Mouse (Mus musculus) liver, embryonic 14.5 days (tissue): ENCODE measurements around the gene Paqr4. TPM values are rescaled to one million over a fixed set of nuclear protein-coding genes. Genes with fewer than 3 reads are reported as not detected.
A peak's percentile ranks its signal among the peaks of the same experiment; 100 is the strongest.

ENCODE experiments used
- ATAC-seq: fragments of 200-750 bp; cut with Nextera tagmentation; 2 replicates; pipeline ENCODE4 v1.8.0; 2017; ENCODE audit warnings: moderate number of reproducible peaks, mild to moderate bottlenecking, moderate library complexity; ENCODE audit not compliant: insufficient read depth
- DNase-seq, 3 experiments: peaks; one replicate each; pipeline ENCODE4 v3.0.0-alpha.2; 2012 to 2013; ENCODE audit warnings: low read depth in 3 of 3, low spot score in 3 of 3
- H3K27ac ChIP-seq: fragments of 300-500 bp; sonication (generic); 2 replicates; pipeline ENCODE4 v1.5.1; 2014; ENCODE audit warnings: moderate library complexity, mild to moderate bottlenecking, control low read depth, inconsistent platforms
- H3K27me3 ChIP-seq: fragments of 300-500 bp; sonication (generic); 2 replicates; pipeline ENCODE4 v1.6.1; 2014; ENCODE audit warnings: mild to moderate bottlenecking, low read length, moderate library complexity; ENCODE audit not compliant: control insufficient read depth, insufficient read depth
- H3K36me3 ChIP-seq: fragments of 300-500 bp; sonication (generic); replicated peaks from 2 replicates; pipeline ENCODE4 v1.6.1; 2014; ENCODE audit warnings: low read depth; ENCODE audit not compliant: control insufficient read depth, insufficient read depth
- H3K4me1 ChIP-seq, 2 experiments: fragments of 200-500 bp in 1 of 2; fragments of 300-500 bp in 1 of 2; sonication (generic) in 1 of 2; replicated peaks; 2 replicates each; pipeline ENCODE4 v1.6.1; 2012 to 2014; ENCODE audit warnings: antibody characterized with exemption in 1 of 2, inconsistent platforms in 1 of 2, low read length in 1 of 2; ENCODE audit not compliant: control insufficient read depth in 2 of 2, insufficient read depth in 2 of 2
- H3K4me2 ChIP-seq: fragments of 300-500 bp; sonication (generic); 2 replicates; pipeline ENCODE4 v1.6.1; 2014; ENCODE audit warnings: low read depth, mild to moderate bottlenecking, control low read depth, moderate library complexity
- H3K4me3 ChIP-seq, 2 experiments: fragments of 200-500 bp in 1 of 2; fragments of 300-500 bp in 1 of 2; sonication (generic) in 1 of 2; 2 replicates each; pipeline ENCODE4 v1.5.1; 2012 to 2014; ENCODE audit warnings: low read depth in 2 of 2, low read length in 2 of 2, mild to moderate bottlenecking in 2 of 2, control low read depth in 1 of 2, inconsistent platforms in 1 of 2, moderate library complexity in 1 of 2; ENCODE audit not compliant: insufficient read depth in 1 of 2
- H3K9ac ChIP-seq: fragments of 300-500 bp; sonication (generic); replicated peaks from 2 replicates; pipeline ENCODE4 v1.6.1; 2014; ENCODE audit warnings: mild to moderate bottlenecking, control low read depth, moderate library complexity
- H3K9me3 ChIP-seq: fragments of 300-500 bp; sonication (generic); 2 replicates; pipeline ENCODE4 v1.6.1; 2016; ENCODE audit warnings: low read length, mixed read lengths; ENCODE audit not compliant: control insufficient read depth
- CTCF ChIP-seq: IDR thresholded peaks from 2 replicates; pipeline ENCODE4 v1.5.1; 2016; ENCODE audit warnings: antibody characterized with exemption, low read depth, control low read depth
- EP300 ChIP-seq: IDR thresholded peaks from 2 replicates; pipeline ENCODE4 v1.6.1; 2016; ENCODE audit warnings: antibody characterized with exemption, low read depth
- WGBS: fragments of 180-500 bp; shearing (Covaris S2); extraction: QIAGEN DNeasy Blood & Tissue Kit; methylation state at CpG from one replicate; pipeline ENCODE4 v1.1.7; 2014; ENCODE audit not compliant: insufficient replicate concordance; 5-methylcytosine and 5-hydroxymethylcytosine counted together
- polyA plus RNA-seq, 2 experiments: library from polyadenylated mRNA; depleted of rRNA in 1 of 2; stranded (reverse) in 1 of 2; unstranded in 1 of 2; fragments of >200 nt; fragmentation: Nextera tagmentation in 1 of 2; extraction: Ambion mirVana in 1 of 2; gene quantifications; 2 replicates each; pipeline versions ENCODE4 v1.2.1 to v1.2.3; 2012 to 2014

The Paqr4 gene
- polyA plus RNA-seq, 2 experiments, result 3.6 to 6.4 TPM

- Histone ChIP-seq H3K4me3 (no peak overlapping the region), H3K27ac (no peak overlapping the region), H3K36me3 (no peaks in the 10 kb centered on the region), H3K9me3 (no peaks in the 10 kb centered on the region), H3K4me2 (no peak overlapping the region), H3K4me1 (peaks cover 0 to 3% of the 10 kb centered on the region in 2 experiments; a peak in 1 of 4 replicates), H3K9ac (no peak overlapping the region), H3K27me3 (peaks cover 54% of the 10 kb centered on the region)
- ATAC-seq (no peak), DNase-seq (no peak)
- TF ChIP-seq CTCF, result no peak
- WGBS, result 42% methylated on average over 3 of the region's 3 CpGs
These were observed 6.1 kb upstream of the Paqr4 start for GRCm38 (mm10) chr17:23746767-23747166.

GRCm38 (mm10) chr17:23746311-23746710 lies 5.6 kb upstream of the Paqr4 start:
- TF ChIP-seq CTCF, result peak; percentile 42
- TF ChIP-seq EP300, result no peak
- no peak for DNase-seq
- H3K36me3 ChIP-seq, result no peaks in the 10 kb centered on the region
- H3K27me3 ChIP-seq, result peaks cover 58% of the 10 kb centered on the region
- ATAC-seq, result no peak
- H3K27ac ChIP-seq, result no peak overlapping the region
- WGBS, result 6% methylated on average over 12 of the region's 12 CpGs
- H3K4me3 ChIP-seq, result no peak overlapping the region
- H3K9me3 ChIP-seq, result no peaks in the 10 kb centered on the region
- H3K4me2 ChIP-seq, result no peak overlapping the region
- no peak overlapping the region for H3K9ac ChIP-seq
- H3K4me1 ChIP-seq, result peaks cover 0 to 5% of the 10 kb centered on the region in 2 experiments; a peak in 2 of 4 replicates

- WGBS, result 2% methylated on average over 39 of the region's 45 CpGs
- H3K36me3 ChIP-seq, result no peaks in the 10 kb centered on the region
- peaks cover 65% of the 10 kb centered on the region for H3K27me3 ChIP-seq
- H3K4me3 ChIP-seq, result 0 out of 4 replicates have a peak within 1 kb of the TSS, but pooled peaks of 1 of the 2 experiments have one; percentile 11
- TF ChIP-seq EP300 (no peak), CTCF (no peak)
- ATAC-seq (no peak), DNase-seq (no peak)
- peak within 1 kb of the TSS; percentile 6 for H3K4me2 ChIP-seq
- no peak within 1 kb of the TSS for H3K27ac ChIP-seq
- no peak within 1 kb of the TSS for H3K9ac ChIP-seq
- no peaks in the 10 kb centered on the region for H3K9me3 ChIP-seq
- H3K4me1 ChIP-seq, result peaks cover 4 to 10% of the 10 kb centered on the region in 2 experiments; a peak in 3 of 4 replicates
These were observed 4.9 kb upstream of the Paqr4 start, which contains the start of gene Kremen2 for GRCm38 (mm10) chr17:23745301-23746251. Kremen2 (minus strand) TSS chr17:23745833.

GRCm38 (mm10) chr17:23744651-23745050 lies 4.0 kb upstream of the Paqr4 start:
- TF ChIP-seq EP300, result no peak
- no peak for TF ChIP-seq CTCF
- ATAC-seq (no peak), DNase-seq (no peak)
- Histone ChIP-seq H3K27me3 (peaks cover 71% of the 10 kb centered on the region), H3K4me2 (no peak overlapping the region), H3K4me3 (no peak overlapping the region), H3K9ac (no peak overlapping the region), H3K36me3 (no peaks in the 10 kb centered on the region), H3K4me1 (peaks cover 6 to 10% of the 10 kb centered on the region in 2 experiments; a peak in 3 of 4 replicates), H3K9me3 (no peaks in the 10 kb centered on the region), H3K27ac (no peak overlapping the region)
- 5% methylated on average over 13 of the region's 14 CpGs for WGBS

DNA sequence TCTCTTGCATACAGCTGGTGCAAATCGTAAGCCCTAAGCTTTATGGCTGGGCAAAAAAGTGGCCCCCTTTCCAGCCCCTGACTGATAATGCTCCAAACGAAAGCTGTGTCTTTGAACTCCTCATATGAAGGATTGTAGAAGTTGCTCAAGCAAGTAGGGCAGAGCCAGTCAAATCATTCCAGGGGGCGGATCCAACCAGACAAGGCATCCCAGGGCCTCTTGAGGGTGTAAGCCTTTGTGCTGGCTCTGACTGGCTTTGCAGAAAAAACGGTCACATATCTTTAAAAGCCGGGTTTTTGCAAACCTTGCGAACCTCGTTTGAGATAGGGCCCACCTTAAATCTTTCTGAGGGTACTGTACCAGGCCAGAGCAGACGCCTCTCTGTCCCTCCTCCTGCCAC lies 3.4 kb upstream of the Paqr4 start:
- no peak overlapping the region for H3K4me3 ChIP-seq
- H3K4me2 ChIP-seq, result no peak overlapping the region
- no peaks in the 10 kb centered on the region for H3K9me3 ChIP-seq
- DNase-seq, result no peak
- TF ChIP-seq EP300, result no peak
- no peak for TF ChIP-seq CTCF
- WGBS, result 19% methylated on average over 8 of the region's 8 CpGs
- H3K4me1 ChIP-seq, result peaks cover 6 to 8% of the 10 kb centered on the region in 2 experiments; a peak in 3 of 4 replicates
- no peaks in the 10 kb centered on the region for H3K36me3 ChIP-seq
- no peak for ATAC-seq
- peaks cover 77% of the 10 kb centered on the region for H3K27me3 ChIP-seq
- no peak overlapping the region for H3K27ac ChIP-seq
- no peak overlapping the region for H3K9ac ChIP-seq
